Mouse (Mus musculus) kidney, adult 2 months (tissue): Measurements from ENCODE around the gene Tbc1d9b.
"Not testable (repeated sequence)": the region's sequence is repeated elsewhere in the genome, so short reads cannot be mapped to it uniquely, and the experiment has no call there.

ENCODE experiments used
- CTCF ChIP-seq: fragments of 200-500 bp; conservative IDR thresholded peaks from 2 replicates; pipeline ENCODE4 v1.5.1; 2011; ENCODE audit warnings: low read depth, mild to moderate bottlenecking, control low read depth, low read length, moderate library complexity, mixed read lengths; ENCODE audit not compliant: insufficient read depth, insufficient read length
- POLR2A ChIP-seq: fragments of 200-500 bp; IDR thresholded peaks from one replicate; pipeline ENCODE4 v1.6.1; 2011; ENCODE audit warnings: low read depth, low read length, control low read depth

DNA sequence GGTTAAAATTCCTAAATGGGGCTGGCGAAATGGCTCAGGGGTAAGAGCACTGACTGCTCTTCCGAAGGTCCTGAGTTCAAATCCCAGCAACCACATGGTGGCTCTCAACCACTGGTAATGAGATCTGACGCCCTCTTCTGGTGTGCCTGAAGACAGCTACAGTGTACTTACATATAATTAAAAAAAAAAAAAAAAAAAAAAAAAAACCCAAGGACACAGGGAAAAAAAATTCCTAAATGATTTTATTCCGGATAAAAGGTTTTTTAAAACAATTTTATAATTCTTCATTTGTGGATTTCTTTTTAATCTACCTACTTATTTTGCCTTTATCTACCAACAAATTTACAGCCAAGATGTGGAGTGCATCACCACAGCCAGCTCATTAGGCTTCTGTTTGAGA lies 29.2 kb upstream of the Tbc1d9b start:
- not testable (repeated sequence) for TF ChIP-seq CTCF, POLR2A
